Mouse (Mus musculus): ENCODE results near the gene Gse1. TPM values are rescaled to one million over a fixed set of nuclear protein-coding genes. Genes with fewer than 3 reads are reported as not detected.

Gse1 gene
- total RNA-seq, 1 experiment from 2014 or later: 28.5 TPM

DNA sequence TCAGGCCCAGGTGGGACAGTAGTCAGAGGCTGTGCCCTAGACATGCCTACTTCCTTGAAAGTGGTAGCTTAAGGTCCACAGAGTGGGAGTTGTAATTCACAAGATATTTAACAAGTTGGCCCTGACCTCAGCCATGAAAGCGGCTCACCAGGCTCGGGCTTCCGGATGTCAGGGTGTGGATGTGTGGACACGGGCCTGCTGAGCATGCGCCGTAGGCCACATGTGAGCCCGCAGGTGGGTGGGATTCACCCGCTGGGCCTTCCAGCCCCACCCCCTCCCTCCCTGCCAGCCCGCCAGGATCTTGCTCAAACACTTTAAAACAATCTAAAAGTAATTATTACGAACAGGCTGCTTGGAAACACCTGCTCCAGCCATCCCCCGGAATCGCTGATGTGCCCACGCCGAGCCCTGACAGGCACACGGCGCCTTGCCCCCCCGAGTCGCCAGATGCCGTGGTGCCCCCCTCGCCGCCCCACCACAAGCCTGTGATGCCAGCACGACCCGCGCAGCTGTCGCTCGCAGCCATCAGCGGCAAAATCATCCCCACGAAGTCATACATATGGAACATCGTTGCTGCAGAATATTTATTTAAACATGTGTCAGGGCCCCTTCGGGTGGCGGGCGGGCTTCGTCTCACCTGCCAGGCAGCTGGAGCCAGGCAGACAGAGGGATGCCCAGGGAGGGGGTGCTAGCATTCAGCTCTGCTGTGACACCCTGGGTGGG lies 171.1 kb downstream of the Gse1 start:
- no peak for ATAC-seq (ENCODE audit: extremely low read depth, insufficient number of reproducible peaks, low FRiP score, poor library complexity, severe bottlenecking)

DNA sequence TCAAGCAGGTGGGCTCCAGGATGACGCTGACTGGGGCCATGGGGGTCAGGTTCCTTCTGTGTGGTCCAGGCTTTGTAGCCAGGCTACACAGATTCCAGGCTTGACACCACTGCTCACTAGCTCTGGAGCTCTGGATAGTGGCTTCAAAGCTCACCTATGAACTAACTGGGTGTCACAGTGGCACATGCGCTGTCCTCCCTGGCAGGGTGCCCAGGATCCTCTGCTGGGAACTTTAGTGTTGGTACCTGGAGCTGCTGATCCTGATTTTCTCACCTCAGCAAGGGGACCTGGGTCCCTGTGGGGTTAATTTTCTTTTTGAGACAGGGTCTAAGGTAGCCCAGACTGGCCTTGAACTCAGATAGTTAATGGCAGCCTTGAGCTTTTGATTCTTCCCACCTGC lies 173.0 kb downstream of the Gse1 start:
- ATAC-seq (ENCODE audit: extremely low read depth, insufficient number of reproducible peaks, low FRiP score, poor library complexity, severe bottlenecking): no peak

DNA sequence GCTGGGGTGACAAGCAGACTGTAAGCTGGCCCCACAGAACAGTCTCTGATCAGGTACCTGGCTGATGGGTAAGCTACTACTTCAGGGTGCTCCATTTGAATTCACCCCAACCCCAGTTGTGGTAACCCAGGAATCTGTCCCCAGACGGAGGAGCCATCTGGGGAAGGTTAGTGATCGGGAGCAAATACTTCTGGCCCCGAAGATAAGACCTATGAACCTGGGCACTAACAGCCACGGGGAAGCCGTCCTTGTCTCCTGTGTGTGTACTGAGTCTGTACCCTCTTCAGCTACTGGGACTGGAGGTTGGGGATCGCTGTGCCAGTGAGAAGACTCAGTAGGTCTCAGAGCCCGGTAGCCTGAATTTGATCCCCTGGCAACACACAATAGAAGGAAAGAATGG lies 173.5 kb downstream of the Gse1 start:
- ATAC-seq (ENCODE audit: extremely low read depth, insufficient number of reproducible peaks, low FRiP score, poor library complexity, severe bottlenecking): no peak

DNA sequence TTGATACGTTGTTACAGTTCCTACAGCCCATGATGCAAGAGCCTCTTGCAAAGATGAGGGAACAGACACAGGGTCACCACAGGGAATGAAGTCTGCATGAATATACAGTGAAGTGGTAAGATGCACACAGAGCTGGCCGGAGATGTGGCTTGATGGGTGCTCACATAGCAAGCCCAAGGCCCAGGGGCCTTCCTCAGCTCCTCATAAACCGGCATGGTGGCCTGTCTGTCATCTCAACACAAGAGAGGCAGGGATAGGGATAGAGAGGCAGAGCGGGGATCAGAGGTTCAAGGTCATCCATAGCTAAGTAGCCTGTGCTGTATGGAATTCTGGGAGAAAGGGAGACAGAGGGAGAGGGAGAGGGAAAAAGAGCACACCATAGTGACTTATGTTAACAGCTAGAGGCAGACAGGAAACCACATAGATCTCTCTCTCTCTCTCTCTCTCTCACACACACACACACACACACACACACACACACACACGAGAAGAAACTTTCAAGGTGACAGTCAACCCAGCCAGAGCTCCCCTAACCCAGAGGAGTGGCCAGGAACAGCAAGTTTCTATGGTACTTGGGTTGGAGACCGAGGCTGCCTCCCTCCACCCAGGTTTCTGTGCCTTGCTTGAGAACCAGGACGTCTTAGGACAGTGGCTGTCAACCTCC lies 175.5 kb downstream of the Gse1 start:
- ATAC-seq (ENCODE audit: extremely low read depth, insufficient number of reproducible peaks, low FRiP score, poor library complexity, severe bottlenecking): no peak

GRCm38 (mm10) chr8:120404609-120405036 lies 176.4 kb downstream of the Gse1 start:
- ATAC-seq (ENCODE audit: extremely low read depth, insufficient number of reproducible peaks, low FRiP score, poor library complexity, severe bottlenecking): no peak

DNA sequence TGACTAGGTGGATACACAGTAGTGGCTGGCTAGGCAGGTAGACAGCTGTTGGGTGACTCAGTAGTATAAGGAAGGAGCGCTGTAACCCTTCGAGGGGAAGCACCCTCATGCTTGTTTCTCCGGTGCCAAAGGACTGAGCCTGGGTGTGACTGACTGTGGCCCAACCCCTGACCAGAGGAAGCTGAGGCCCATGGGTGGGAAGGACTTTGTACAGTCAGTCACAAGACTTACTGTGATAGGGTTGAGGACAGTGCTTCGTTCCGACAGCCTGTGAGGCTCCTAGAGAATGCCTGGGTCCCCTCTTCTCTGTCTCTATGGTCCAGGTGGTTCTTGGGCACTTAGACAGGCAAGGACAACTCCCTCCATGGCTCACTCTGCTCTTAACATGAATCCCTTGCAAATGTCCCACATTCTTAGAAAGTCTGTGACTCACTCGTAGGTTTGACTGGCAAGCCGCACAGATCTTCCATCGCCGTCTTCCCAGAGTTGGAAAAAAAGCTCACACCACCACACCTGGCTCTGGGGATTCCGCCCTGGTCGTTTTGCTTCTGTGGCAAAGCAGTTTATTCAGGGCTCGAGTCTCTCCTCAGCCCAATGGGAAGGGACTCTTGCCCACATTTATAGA lies 177.9 kb downstream of the Gse1 start:
- ATAC-seq (ENCODE audit: extremely low read depth, insufficient number of reproducible peaks, low FRiP score, poor library complexity, severe bottlenecking): no peak

DNA sequence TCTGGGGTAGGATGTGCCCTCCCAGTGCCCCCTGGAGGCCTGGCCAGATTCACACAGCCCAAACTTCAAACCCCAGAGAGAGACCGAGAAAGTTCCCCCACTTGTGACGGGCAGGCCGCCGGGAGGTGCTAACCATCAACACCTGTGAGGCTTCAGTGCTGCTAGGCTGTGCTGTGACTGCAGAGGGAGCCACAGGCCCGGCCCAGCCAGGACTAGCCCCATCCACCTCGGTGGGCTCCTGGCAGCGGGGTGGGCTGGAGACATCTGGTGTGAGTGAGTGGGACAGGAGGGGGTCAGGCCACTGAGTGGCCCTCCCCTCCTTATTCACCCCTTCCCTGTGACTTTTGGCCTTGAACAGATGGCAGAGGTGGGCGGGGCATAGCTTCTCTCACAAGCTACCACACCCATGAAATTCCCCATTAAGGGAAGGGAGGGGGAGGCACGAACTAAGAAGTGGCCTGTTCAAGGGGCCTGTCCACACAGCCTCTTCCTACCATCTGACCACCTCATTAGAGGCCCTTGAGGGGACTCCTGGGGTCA lies 179.5 kb downstream of the Gse1 start:
- peak; percentile 68 for ATAC-seq (ENCODE audit: extremely low read depth, insufficient number of reproducible peaks, low FRiP score, poor library complexity, severe bottlenecking)

DNA sequence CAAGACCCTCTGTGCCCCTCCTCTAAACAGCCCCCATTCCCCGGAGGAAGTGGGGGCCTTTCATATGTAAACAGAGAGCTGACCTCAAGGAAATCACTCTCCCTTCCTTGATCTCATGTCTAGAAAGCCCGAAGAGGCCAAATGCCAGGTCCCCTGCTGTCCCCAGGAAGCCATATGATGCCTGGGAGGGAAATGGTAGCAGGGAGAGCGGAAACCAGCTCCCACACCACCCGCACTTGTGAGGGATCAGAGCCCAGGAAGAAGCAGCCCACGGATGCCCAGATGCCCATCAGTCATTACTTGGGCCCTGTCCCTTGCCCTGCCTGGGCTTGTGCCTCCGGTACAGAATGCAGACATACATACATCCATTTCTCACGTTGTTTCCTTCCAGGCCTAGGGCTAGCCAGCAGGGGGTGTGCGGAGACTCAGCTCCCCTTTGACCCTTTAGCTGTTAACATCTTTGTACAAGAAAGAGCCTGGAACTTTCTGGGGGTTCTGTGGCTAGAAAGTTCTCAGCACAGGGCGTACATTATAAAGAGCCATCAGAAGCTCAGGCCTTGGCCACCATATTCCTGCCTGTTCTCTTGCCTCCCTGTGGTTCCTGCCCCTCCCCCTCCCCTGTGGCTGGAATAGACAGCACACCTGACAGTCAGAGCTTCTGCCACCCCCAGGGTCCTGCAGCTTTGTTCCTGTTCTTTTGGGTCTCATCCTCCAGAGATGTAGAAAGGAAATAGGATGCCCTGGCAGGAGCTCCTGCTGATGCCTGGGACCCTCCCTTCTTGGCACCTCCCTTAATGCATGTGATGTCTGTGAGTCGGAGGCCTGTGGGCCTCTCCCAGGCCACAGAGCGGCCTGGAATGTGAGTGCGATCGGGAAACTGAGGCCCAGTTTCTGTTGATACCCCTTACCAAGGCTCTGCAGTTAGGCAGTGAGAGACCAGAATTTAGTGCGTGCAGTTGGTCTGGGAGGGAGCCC lies 180.3 kb downstream of the Gse1 start:
- no peak for ATAC-seq (ENCODE audit: extremely low read depth, insufficient number of reproducible peaks, low FRiP score, poor library complexity, severe bottlenecking)

GRCm38 (mm10) chr8:120409371-120410013 lies 181.2 kb downstream of the Gse1 start:
- ATAC-seq (ENCODE audit: extremely low read depth, insufficient number of reproducible peaks, low FRiP score, poor library complexity, severe bottlenecking): no peak

GRCm38 (mm10) chr8:120411059-120411458 lies 182.8 kb downstream of the Gse1 start:
- ATAC-seq (ENCODE audit: extremely low read depth, insufficient number of reproducible peaks, low FRiP score, poor library complexity, severe bottlenecking): no peak

- no peak for ATAC-seq (ENCODE audit: extremely low read depth, insufficient number of reproducible peaks, low FRiP score, poor library complexity, severe bottlenecking)
These were observed 183.6 kb downstream of the Gse1 start for GRCm38 (mm10) chr8:120411862-120412261.

- no peak for ATAC-seq (ENCODE audit: extremely low read depth, insufficient number of reproducible peaks, low FRiP score, poor library complexity, severe bottlenecking)
These were observed 184.1 kb downstream of the Gse1 start for GRCm38 (mm10) chr8:120412357-120412756.

DNA sequence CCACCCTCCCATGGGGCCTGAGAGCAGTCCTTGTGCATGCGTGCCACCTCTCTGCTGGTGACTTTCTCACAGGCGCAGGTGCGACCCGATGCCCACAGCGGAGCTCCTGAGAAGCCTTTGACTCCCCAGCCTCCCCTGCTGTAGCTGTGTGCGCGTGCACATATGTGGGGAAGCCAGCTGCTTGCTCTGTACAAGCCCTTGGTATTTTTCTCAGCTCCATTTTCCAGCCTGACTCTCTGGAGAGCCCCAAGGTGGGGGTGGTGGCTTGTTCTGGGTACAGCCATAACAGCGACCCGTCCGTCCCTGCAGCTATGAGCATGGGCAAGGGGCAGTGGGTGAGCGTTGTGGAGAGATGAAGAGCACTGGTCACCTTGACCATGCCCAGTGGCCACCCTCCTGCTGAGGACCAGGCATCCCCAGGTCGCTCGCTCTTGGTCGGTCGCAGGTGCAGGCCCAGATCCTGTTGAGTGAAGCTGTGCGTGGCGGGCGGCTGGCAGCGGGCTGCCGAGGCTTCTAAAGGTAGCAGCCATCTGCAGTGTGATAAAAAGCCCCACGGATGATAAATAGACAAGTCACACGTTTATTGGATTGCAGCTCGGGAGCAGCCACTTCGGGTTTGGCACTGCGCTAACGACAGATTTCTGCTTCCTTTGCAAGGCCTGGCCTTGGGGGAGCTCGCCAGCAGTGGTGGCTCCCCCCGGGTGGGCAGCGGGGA lies 184.8 kb downstream of the Gse1 start:
- ATAC-seq (ENCODE audit: extremely low read depth, insufficient number of reproducible peaks, low FRiP score, poor library complexity, severe bottlenecking): no peak

GRCm38 (mm10) chr8:120413626-120413988 lies 185.4 kb downstream of the Gse1 start:
- ATAC-seq (ENCODE audit: extremely low read depth, insufficient number of reproducible peaks, low FRiP score, poor library complexity, severe bottlenecking): no peak

GRCm38 (mm10) chr8:120414216-120414615 lies 186.0 kb downstream of the Gse1 start:
- ATAC-seq (ENCODE audit: extremely low read depth, insufficient number of reproducible peaks, low FRiP score, poor library complexity, severe bottlenecking): no peak

GRCm38 (mm10) chr8:120415474-120415873 lies 187.2 kb downstream of the Gse1 start:
- no peak for ATAC-seq (ENCODE audit: extremely low read depth, insufficient number of reproducible peaks, low FRiP score, poor library complexity, severe bottlenecking)

DNA sequence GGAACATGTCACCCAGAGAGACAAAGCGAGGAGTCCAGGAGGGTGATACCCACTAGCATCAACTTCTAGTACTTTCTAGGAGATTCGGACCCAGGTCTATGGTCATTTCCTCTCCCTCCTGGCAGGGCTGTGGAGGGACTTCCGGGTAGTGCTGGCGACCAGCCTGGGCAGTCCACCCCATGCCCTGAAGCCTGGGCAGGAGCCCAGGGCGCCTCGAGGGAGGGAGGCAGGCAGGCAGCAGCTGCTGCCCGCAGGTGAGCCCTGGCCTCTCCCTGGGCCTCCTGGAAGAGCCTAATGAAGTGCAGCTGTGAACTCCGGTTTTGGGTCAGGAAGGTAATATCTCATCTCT lies 187.9 kb downstream of the Gse1 start:
- no peak for ATAC-seq (ENCODE audit: extremely low read depth, insufficient number of reproducible peaks, low FRiP score, poor library complexity, severe bottlenecking)

Measured in neutrophil, adult 5-6 weeks (primary cell).